Mouse (Mus musculus) forebrain, embryonic 16.5 days (tissue): ENCODE data around the gene Lrrc41. TPM values are rescaled to one million over a fixed set of nuclear protein-coding genes. Genes with fewer than 3 reads are reported as not detected.
A peak's percentile ranks its signal among the peaks of the same experiment; 100 is the strongest.

ENCODE experiments used
- ATAC-seq: fragments of 200-750 bp; cut with Nextera tagmentation; 2 replicates; pipeline ENCODE4 v1.8.0; 2017; ENCODE audit warnings: mild to moderate bottlenecking, moderate library complexity
- H3K27ac ChIP-seq: fragments of 300-500 bp; sonication (generic); 2 replicates; pipeline ENCODE4 v1.5.1; 2014; ENCODE audit warnings: low read length, control low read depth
- H3K27me3 ChIP-seq: fragments of 300-500 bp; sonication (generic); replicated peaks from 2 replicates; pipeline ENCODE4 v1.6.1; 2014; ENCODE audit warnings: low read length; ENCODE audit not compliant: control insufficient read depth, insufficient read depth
- H3K36me3 ChIP-seq: fragments of 300-500 bp; sonication (generic); 2 replicates; pipeline ENCODE4 v1.6.1; 2014; ENCODE audit not compliant: control insufficient read depth, insufficient read depth
- H3K4me1 ChIP-seq: fragments of 300-500 bp; sonication (generic); replicated peaks from 2 replicates; pipeline ENCODE4 v1.6.1; 2014; ENCODE audit warnings: low read length; ENCODE audit not compliant: control insufficient read depth, insufficient read depth
- H3K4me2 ChIP-seq: fragments of 300-500 bp; sonication (generic); 2 replicates; pipeline ENCODE4 v1.6.1; 2014; ENCODE audit warnings: mild to moderate bottlenecking, low read length, control low read depth
- H3K4me3 ChIP-seq: fragments of 300-500 bp; sonication (generic); replicated peaks from 2 replicates; pipeline ENCODE4 v1.5.1; 2014; ENCODE audit warnings: mild to moderate bottlenecking, low read length, control low read depth
- H3K9ac ChIP-seq: fragments of 300-500 bp; sonication (generic); replicated peaks from 2 replicates; pipeline ENCODE4 v1.6.1; 2014; ENCODE audit warnings: low read depth, low read length, control low read depth
- H3K9me3 ChIP-seq: fragments of 300-500 bp; sonication (generic); 2 replicates; pipeline ENCODE4 v1.6.1; 2016; ENCODE audit warnings: low read length; ENCODE audit not compliant: control insufficient read depth
- WGBS: fragments of 180-500 bp; shearing (Covaris S2); extraction: QIAGEN DNeasy Blood & Tissue Kit; methylation state at CpG from one replicate; pipeline ENCODE4 v1.1.7; 2014; 5-methylcytosine and 5-hydroxymethylcytosine counted together
- polyA plus RNA-seq: library from polyadenylated mRNA; unstranded; fragments of >200 nt; fragmentation: Nextera tagmentation; extraction: Ambion mirVana; gene quantifications from 2 replicates; pipeline ENCODE4 v1.2.1, GENCODE M21; 2015

The Lrrc41 gene
- polyA plus RNA-seq, 1 experiment from 2014 or later, result 67.0 TPM

DNA sequence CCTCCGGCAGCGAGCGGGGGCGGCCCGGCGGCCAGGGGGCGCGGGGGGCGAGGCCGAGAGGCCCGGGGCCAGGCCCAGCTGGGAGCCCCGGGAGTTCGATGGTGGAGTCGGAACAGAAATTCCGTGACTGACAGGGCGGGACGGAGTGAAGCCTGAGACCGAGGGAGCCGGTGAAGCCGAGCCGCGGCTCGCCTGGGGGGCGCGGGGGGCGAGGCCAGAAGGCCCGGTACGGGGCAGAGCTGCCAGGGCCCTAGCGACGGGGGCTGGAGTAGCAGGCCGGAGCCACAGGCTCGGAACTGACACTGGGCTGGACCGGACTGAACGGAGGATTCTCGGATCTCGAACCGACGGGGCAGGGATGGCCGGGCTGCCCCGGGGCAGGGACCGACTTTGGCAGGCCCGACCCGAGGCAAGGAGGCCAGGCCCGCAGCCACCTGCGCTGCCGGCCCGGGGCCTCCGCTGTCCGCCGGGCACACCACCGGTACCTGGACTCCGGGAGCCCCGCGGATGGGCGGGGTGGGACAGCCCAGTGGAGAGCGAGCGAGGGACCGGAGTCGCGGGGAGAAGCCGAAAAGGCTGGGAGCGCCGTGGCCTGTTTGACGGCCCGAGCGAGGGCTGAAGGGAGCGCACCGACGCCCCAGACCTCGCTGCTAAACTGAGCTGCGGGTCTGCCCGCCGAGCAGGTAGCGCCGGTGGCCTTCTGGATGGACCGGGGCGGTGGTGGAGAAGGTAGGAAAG lies 731 bp downstream of the Lrrc41 start:
- H3K4me2 ChIP-seq, result peak overlapping the region; percentile 83
- peak; percentile 53 for ATAC-seq
- peaks cover 8% of the 10 kb centered on the region for H3K36me3 ChIP-seq
- H3K9me3 ChIP-seq, result no peaks in the 10 kb centered on the region
- peak overlapping the region; percentile 88 for H3K9ac ChIP-seq
- no peaks in the 10 kb centered on the region for H3K27me3 ChIP-seq
- peak overlapping the region; percentile 97 for H3K4me3 ChIP-seq
- peaks cover 32% of the 10 kb centered on the region for H3K4me1 ChIP-seq
- H3K27ac ChIP-seq, result peak overlapping the region; percentile 95
- WGBS, result under 1% methylated on average over 73 of the region's 77 CpGs

DNA sequence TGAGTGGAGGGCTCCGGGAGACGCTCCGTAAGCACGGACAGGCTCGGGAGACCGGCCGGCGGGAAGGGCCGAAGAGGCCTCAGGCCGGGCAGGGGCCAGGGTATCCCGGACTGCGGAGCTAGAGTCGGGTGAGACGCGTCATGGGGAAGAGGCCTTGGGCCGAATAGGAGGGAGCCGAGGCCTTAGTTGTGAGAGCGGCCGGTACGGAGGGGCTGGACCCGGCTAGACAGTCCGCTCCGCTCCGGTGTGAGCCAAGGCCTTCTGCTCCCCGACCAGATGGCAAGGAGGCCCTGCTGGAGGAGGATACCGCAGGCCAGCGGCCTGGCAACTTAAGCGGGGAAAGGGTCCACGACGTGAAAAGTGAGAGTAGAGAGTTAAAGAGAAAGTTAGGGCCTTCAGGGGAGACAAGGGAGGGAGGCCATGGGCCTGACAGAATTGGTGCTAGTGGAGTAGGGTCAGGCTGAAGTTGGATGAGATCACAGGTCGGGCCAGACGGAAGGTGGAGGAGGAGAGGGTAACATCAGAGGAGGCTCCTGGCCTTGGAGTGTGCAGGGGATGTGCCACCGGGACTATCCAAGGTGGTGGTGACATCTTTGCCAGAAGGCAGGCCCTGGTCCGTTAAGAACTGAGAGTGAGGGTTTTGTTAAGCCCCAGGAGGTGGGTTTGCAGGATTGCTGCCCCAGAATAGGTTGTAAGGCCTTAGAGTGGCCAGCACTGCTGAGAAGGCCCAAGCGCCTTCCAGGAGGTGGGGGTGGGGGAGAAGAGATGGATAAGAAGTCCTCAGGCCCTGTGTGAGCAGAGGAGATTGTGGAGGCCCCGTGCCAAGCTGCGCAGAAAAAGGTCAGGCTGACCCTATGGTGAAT lies 1.5 kb downstream of the Lrrc41 start:
- Histone ChIP-seq H3K36me3 (peaks cover 14% of the 10 kb centered on the region), H3K4me3 (peak overlapping the region; percentile 97), H3K27ac (peak overlapping the region; percentile 95), H3K4me1 (peaks cover 32% of the 10 kb centered on the region), H3K27me3 (no peaks in the 10 kb centered on the region), H3K9ac (peak overlapping the region; percentile 88), H3K9me3 (no peaks in the 10 kb centered on the region), H3K4me2 (peak overlapping the region; percentile 83)
- 2% methylated on average over 37 of the region's 37 CpGs for WGBS
- ATAC-seq, result 0 out of 2 replicates have a peak, but pooled peaks have one; percentile 2

DNA sequence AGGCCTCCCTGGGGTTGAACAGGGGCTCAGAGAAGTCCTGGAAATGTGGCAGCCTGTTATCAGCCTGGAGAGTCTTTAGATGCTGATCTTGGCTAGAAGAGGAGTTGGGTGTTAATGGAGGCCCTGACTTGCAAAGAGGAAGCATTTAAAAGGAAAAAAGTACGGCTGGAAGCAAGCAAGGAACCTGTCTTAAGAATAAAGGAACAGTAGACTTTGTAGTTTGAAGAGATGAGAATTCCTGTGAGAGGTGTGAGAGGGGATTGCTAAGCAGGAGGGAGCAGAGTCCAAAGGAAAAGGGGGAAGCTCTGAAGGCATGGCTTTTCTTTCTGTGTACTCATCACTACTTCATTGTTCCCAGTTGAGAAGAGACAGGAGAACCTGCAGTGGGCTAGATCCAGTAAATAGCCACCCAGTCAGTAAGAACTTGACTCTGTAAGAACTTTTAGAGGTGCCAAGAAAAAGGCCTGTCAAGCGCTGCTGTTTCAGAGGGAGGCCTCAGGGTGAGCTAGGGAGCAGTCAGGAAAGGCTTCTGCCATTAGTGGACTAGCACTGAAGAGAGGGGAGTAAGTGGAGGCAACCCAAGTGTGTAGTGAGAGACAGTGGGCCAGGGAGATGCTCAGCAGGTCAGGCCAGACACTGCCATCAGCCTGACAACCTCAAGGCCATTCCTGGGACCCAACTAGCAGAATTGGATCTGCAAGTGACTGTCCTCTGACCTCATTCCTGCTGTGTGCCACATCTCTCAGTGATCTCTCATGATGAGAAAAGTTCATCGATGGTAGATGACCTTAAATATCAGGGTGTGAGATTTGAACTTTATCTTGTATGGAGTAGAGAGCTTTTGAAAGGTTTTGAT lies 2.4 kb downstream of the Lrrc41 start:
- H3K4me3 ChIP-seq, result peak overlapping the region; percentile 97; the same call in 1 of the 2 replicates
- no peaks in the 10 kb centered on the region for H3K9me3 ChIP-seq
- no peak overlapping the region for H3K27ac ChIP-seq
- H3K36me3 ChIP-seq, result peaks cover 15% of the 10 kb centered on the region
- peaks cover 29% of the 10 kb centered on the region for H3K4me1 ChIP-seq
- H3K27me3 ChIP-seq, result no peaks in the 10 kb centered on the region
- H3K9ac ChIP-seq, result peak overlapping the region; percentile 88; the same call in 1 of the 2 replicates
- ATAC-seq, result no peak
- peak overlapping the region; percentile 83 for H3K4me2 ChIP-seq
- whole genome bisulfite sequencing, result 70% methylated on average over 3 of the region's 3 CpGs

DNA sequence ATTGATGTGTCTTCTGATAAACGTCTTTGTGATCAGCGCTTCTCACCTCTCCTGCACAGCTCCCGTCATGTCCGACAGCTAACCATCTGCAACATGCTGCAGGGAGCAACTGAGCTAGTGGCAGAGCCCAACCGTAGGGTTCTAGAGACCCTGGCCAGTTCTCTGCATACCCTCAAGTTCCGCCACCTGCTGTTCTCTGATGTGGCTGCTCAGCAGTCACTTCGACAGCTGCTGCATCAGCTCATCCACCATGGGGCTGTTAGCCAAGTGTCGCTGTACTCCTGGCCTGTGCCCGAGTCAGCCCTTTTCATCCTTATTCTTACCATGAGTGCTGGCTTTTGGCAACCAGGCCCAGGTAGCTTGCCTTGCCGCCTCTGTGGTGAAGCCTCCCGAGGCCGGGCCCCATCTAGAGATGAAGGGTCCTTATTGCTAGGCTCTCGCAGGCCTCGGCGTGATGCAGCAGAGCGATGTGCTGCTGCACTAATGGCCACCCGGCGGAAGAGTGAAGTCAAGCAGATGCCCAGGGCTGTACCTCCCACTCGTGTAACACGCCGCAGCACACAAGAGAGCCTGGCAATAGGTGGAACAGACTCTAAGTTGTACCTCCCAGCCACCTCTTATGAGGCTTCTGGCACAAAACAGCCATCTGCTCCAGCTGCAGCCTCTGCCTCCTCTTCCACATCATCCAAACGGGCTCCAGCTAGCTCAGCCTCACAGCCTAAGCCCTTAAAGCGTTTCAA lies 13.6 kb downstream of the Lrrc41 start:
- H3K4me3 ChIP-seq, result no peak overlapping the region
- H3K9me3 ChIP-seq, result no peaks in the 10 kb centered on the region
- ATAC-seq, result no peak
- H3K4me1 ChIP-seq, result no peaks in the 10 kb centered on the region
- no peak overlapping the region for H3K9ac ChIP-seq
- H3K27ac ChIP-seq, result no peak overlapping the region
- no peaks in the 10 kb centered on the region for H3K27me3 ChIP-seq
- peaks cover 42% of the 10 kb centered on the region for H3K36me3 ChIP-seq
- 89% methylated on average over 23 of the region's 23 CpGs for WGBS
- H3K4me2 ChIP-seq, result no peak overlapping the region

DNA sequence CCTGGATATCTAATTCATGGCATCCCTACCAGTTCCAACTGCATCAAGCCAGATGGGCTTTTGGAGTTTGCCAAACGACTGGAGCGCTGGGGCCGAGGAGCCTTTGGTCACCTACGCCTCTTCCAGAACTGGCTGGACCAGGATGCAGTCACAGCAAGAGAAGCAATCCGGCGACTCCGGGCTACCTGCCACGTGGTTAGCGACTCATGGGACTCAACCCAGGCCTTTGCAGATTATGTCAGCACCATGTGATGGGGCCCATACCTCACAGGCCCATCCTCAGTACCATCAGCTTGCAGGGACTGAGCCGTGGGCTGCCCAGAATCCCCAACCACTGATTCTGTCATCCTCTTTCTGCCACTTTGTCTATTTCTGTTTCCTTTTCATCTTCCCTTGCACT lies 21.2 kb downstream of the Lrrc41 start:
- Histone ChIP-seq H3K9ac (no peak overlapping the region), H3K4me2 (no peak overlapping the region), H3K4me1 (no peaks in the 10 kb centered on the region), H3K27ac (no peak overlapping the region), H3K36me3 (peaks cover 49% of the 10 kb centered on the region), H3K4me3 (no peak overlapping the region), H3K9me3 (no peaks in the 10 kb centered on the region), H3K27me3 (no peaks in the 10 kb centered on the region)
- ATAC-seq, result no peak
- WGBS, result 90% methylated on average over 10 of the region's 10 CpGs

DNA sequence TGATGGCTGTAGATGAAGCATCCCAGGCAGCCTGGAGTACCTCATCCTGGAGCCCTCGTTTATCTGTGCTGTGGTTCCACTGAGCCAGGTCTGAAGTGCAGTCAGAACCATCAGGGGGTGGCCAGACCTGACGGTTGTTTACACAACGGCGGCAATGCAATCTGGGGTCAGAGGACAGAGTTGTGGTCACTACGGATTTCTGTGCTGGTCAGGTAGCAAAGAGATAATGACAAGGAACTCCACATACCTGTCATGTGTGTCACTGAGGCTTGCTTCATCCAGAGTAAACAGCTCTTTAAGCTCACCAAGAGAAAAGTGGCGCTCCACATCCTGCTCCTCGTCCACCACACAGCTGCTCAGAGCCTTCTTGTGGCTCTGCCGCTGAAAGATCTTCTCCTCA lies 22.1 kb downstream of the Lrrc41 start:
- Histone ChIP-seq H3K27ac (no peak overlapping the region), H3K4me3 (no peak overlapping the region), H3K9ac (no peak overlapping the region), H3K4me2 (no peak overlapping the region), H3K4me1 (no peaks in the 10 kb centered on the region), H3K27me3 (no peaks in the 10 kb centered on the region), H3K9me3 (no peaks in the 10 kb centered on the region), H3K36me3 (peaks cover 45% of the 10 kb centered on the region)
- WGBS, result 91% methylated on average over 8 of the region's 8 CpGs
- ATAC-seq, result no peak

DNA sequence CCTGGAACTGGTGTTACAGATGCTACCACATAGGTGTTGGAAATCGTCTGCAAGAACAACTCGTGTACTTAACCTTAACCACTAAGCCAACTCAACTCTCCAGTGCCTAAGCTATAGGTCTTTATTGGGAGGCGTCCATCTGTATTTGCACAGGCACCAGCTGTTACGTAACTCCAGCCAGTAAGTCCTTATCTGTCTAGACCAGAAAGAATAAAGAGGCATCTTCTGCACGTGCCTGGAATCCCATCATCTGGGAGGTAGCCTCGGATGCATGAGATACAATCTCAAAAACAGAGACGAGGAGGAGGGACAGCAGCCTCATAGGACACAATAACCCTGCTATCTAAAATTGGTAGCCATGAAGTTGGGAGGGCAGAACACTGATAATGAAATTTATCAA lies 25.9 kb downstream of the Lrrc41 start:
- Histone ChIP-seq H3K9me3 (no peaks in the 10 kb centered on the region), H3K27ac (no peak overlapping the region), H3K4me3 (no peak overlapping the region), H3K4me1 (no peaks in the 10 kb centered on the region), H3K9ac (no peak overlapping the region), H3K36me3 (peaks cover 25% of the 10 kb centered on the region), H3K27me3 (no peaks in the 10 kb centered on the region), H3K4me2 (no peak overlapping the region)
- WGBS, result 91% methylated on average over 7 of the region's 7 CpGs
- no peak for ATAC-seq

DNA sequence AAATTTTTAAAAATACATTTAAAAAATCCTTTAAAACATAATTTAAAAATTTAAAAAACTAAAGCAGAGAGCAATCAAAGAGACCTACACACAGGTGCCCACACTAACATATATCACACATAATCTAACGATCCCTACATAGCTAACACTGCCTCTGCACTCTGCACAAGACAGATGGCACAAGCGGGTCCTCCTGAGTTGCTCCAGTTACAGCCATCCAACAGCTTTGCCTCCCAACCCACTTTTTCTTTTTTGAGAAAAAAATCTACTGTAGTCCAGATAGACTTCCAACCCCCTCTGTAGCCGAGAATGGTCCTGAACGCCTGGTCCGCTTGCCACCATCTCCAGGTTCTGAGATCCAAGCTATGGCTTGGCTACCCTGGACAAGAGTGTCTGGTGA lies 30.2 kb downstream of the Lrrc41 start:
- Histone ChIP-seq H3K9me3 (no peaks in the 10 kb centered on the region), H3K4me2 (no peak overlapping the region), H3K27me3 (no peaks in the 10 kb centered on the region), H3K9ac (no peak overlapping the region), H3K36me3 (no peaks in the 10 kb centered on the region; the same call in 1 of the 2 replicates), H3K4me3 (no peak overlapping the region), H3K27ac (no peak overlapping the region), H3K4me1 (no peaks in the 10 kb centered on the region)
- no peak for ATAC-seq
- 94% methylated on average over 5 of the region's 5 CpGs for WGBS
